Mouse (Mus musculus) Muller cell, postnatal 12 days (primary cell): ENCODE data around the gene Rtn4rl1.

Experiments
- DNase-seq: peaks from one replicate; pipeline ENCODE4 v3.0.0-alpha.2; 2015; ENCODE audit errors: inconsistent ontology term

The Rtn4rl1 gene

DNA sequence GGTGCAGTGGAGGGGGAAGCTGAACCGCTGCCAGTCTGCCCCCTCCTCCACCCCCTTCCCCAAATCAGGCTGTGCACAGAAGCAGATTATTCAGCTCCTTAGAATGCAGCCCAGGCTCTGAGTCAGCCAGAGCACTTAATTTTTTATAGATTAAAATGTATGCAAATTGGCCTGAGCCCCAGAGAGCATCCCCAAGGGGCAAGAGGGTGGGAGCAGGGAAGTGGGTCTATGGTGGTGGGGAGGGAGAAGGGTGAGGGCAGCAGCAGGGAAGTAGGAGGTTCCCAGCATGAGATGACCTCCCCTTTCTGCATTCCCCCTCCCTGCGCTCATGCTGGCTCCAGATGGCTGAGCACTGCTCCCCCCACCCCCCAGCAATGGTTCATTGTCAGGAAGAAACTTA lies 8.6 kb upstream of the Rtn4rl1 start:
- DNase-seq: no peak

DNA sequence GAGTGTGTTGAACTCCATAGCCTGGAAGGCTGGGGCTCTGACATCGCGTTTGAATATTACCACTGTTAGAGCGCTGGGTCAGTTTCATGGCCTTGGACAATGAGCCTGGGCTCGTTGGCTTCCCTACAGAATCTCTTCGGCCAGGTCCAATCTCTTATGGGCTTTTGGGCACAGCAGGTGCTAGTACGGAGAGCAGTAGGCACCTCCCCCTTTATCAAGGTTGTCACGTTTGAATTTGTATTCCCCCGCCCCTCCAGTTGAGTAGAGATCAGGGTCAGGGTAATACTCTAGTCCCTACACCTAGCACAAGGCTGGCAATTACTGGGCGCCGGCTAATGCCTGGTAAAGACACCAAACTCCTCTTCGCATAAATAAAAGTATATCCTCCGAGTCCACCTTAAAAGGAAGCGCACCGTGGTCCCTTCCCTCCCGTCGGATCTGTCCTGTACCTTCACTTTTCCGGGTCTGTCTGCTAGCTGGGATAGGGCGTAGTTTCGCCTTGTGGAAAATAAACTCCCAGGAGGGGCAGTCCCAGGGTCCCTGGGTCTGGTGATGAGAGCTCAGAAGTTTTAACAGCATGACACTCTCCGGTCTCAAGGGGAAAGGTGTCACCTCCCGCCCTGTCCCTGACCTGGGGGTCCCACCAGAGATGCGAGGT lies 3.7 kb upstream of the Rtn4rl1 start:
- DNase-seq: no peak

- DNase-seq: peak; percentile 88
Observed at GRCm38 (mm10) chr11:75190371-75190724, 3.2 kb upstream of the Rtn4rl1 start.

- no peak for DNase-seq
Observed at GRCm38 (mm10) chr11:75190905-75191441, 2.6 kb upstream of the Rtn4rl1 start, which contains the start of gene Dph1. Gene Dph1 (minus strand): TSS chr11:75191241.

- no peak for DNase-seq
Observed at GRCm38 (mm10) chr11:75191841-75192240, 1.7 kb upstream of the Rtn4rl1 start.

DNA sequence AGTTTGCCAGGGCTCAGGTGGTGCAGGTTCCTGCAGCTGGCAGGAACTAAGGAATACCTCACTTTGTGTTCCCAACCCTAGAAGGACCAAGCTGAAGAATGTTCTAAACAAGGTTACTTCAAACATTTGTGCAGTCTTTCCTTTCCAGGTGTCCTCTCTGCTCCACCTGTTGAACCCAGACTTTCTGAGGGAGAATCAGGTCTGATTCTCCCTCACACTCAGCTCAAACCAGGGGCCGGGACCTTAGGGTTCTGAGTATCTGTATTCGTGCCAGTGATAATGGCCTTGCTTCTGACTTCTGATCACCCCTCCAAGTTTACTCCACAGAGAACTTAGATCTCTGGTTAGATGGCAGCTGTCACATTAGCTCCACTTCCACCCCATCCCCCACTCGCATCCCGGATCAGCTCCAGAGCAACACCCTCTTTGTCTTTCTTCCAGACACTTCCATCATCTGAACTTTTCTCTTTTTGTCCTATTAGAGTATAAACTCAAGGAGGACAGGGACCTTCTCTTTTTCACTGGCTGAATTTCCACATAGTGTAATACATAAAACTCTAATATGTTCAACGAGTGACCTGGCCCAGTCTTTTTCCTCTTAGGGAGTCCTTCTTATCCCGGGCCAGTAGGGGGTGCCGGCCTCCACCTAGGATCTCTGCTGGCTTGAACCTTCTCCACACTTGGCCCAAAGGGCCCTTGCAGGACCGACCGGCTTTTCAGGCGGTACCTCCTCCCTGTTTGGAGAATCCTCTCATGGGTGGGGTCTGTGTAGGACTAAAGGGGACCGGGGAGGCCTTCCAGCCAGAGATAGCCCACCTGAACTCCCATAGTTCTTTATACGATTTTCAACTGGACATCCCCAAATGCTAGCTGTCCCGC lies 1.0 kb upstream of the Rtn4rl1 start:
- peak; percentile 85 for DNase-seq

DNA sequence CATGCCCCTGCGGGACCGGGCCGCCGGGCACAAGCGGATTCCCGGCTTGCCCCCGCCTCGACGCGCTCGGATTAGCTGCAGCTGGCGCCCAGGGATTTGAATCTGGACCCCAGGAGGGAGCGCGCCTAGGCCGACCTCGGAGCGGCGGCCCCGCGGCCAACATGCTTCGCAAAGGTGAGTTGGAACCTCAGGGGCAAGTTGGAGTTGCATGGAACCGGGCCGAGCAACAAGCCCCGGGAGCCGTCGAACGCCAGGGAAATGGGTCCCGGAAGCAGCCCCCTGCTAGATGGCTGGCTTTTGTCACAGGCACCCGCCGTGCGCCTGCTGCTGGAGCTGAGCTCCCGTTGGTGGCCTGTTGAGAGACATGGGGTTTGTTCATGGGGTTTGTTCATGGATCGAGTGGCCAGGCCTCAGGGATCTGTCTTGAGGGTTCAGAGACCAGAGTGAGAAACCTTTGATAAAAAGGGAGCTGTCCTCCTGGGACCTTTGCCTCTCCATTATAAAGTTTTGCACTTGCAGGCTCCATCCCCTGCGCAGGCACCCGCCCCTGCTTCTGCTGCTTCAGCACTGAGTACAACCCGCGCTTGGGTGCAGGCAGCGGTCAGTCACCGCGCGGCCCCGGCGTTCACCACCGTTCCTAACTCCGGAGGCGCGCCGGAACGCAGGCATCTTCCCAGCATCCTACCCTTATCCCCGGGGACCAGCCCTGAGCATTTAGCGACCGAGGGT lies 702 bp downstream of the Rtn4rl1 start:
- DNase-seq: peak; percentile 49

DNA sequence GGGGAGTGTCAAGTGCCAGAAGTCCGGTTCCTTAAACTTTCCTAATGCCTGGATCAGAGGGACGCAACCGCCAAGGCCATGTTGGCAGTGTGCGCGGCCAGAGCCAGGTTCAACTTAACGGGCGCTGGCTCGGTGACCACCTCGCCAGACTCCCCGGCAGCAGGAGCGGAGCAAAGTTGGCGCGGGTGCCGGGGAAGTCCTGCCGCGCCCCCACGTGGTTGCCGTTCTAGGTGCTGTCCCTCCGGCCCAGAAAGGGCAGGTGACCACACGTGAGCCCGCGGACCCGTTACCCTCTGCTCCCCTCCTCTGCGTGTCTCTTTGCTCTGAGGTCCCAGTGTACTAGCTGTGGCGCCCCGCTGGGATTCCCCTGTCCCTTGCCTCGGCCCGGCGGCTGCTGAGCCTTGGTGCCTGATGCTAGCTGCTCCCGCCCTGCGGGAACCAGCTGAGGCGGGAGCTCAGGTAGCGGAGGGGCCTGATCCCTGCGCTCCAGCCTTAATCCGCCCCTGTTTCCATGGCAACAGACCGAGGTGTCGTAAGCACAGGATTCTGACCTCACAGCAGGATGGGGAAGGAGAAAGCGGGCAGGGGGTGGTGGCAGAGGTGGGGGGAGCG lies 1.4 kb downstream of the Rtn4rl1 start:
- no peak for DNase-seq

DNA sequence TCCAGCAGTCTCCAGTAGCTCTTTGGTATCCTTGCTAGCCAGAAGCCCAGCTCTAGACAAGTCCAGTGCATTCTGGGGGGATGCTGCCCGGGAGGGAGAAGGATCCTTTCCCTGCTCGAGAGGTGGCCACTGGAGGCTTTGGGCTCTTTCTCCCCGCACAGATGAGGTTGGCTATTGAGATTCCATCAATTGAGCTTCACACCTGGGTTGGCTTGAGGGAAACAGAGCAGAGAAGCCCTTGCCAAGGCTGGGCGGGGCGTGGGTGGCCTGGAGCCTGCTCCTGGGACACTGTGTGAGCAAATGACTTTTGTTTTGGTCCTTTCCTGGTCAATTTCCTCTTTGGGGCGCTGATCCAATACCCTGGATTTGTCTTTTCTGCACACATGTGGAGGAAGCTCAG lies 2.5 kb downstream of the Rtn4rl1 start:
- DNase-seq: no peak

DNA sequence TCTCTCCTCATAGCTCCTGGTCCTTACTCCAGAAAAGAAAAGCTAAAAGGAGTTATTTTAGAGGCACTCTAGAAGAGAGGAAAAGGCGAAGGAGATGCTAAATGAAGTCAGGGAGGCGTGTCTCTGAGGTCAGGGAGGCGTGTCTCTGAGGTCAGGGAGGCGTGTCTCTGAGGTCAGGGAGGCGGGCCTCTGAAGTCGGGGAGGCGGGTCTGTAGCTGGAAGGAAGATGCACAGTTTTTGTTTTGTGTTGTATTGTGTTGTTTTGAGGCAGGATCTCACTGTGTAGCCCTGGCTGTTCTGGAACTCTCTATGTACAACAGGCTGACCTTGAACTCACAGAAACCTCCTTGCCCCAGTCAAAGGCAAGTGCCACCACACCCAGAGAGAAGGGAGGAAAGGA lies 4.4 kb downstream of the Rtn4rl1 start:
- DNase-seq: no peak

- no peak for DNase-seq
Observed at GRCm38 (mm10) chr11:75198792-75199191, 5.2 kb downstream of the Rtn4rl1 start.

DNA sequence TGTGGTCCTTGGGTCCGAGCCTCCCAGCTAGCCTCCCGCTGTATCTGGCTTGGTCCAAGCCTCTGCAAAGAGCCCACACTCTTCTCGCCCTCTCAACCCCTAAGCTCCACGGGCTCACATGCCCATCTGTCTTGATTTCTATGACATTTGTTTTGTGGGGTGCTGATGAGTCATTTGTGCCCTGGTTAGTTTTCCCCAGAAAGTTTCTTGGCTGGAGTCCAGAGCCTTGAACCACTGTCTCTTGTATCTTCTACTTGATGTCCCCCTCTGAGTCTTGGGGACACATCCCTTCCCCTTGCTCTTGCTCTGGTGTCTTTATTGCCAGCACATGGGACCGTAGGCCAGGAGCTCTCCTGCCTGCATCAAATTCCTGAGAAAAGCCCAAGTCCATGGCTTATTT lies 6.4 kb downstream of the Rtn4rl1 start:
- no peak for DNase-seq

DNA sequence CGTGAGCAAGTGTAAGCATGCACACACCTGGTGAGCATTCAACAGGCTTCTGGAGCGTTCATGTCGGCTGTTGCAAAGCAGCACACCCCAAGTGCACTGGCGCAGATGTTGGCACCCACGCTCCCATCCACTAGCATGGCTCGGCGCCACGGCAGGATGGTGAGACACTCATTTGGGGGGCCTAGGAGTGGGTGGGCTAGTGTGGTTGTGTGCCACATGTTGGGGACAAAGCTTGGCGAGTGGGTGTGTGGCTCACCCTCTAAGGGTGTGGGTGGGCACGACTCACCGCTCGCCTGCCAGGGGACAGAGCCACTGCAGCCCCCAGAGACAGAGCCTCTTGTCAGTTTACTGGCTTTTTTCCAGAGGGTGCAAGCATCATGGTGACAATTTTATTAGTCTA lies 7.4 kb downstream of the Rtn4rl1 start:
- no peak for DNase-seq

DNA sequence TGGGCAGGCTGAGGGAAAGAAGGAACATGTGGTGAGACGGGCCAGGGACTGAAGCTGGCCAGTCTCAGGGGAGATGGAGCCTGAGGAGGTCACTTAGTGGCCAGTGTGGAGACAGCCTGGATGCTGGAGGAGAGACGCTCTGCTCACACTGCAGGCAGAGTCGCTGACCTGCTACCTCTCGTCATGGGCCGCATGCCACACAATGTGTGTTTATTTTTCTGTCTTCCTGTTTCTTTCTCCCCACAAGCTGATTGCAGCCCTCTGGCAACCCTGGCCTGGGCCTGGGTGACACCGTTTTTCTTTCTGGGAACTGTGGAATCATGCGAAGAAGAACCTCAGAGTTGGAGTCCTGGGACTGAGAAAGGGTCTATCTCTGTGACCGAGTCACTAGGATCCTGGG lies 8.1 kb downstream of the Rtn4rl1 start:
- DNase-seq: no peak

DNA sequence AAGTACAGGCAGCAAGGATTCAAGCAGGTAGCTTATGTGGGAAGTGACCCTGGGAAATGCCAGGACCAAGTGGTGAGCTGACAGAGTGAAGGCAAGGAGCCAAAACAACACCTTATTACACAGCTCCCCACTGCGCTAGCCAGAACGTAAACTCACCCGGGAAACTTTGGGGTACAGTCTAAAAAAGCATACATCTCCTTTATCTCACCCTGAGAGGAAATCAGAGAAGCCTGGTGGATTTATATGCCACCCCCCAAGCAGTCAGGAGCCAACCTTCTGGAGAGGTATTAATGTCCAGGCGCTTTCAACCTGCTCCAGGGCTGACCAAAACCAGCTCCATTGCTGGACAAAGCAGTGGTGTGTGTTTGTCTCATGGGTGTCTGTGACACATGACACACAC lies 10.3 kb downstream of the Rtn4rl1 start:
- DNase-seq: no peak

DNA sequence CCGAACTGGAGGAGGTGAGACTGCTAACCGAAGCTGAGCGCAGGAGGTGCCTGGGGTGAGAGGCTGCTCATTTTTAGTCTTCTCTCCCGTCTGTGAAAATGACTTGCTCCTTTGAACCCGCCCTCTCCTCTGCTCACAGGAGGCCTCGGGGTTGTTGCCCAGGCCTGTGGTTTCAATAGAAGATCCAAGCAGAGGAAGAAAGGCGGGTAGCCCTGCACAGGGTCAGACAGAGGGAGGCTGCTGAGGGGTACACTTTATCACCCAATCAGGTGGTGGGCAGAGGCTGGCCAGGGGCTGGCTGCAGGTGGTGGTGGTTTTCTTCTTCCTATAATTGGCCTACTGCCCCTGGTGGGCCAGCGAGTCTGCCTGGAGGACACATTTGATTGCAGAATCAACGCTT lies 10.9 kb downstream of the Rtn4rl1 start:
- no peak for DNase-seq

- DNase-seq: no peak
Observed at GRCm38 (mm10) chr11:75206347-75206746, 12.8 kb downstream of the Rtn4rl1 start.

GRCm38 (mm10) chr11:75209363-75209762 lies 15.8 kb downstream of the Rtn4rl1 start:
- no peak for DNase-seq

DNA sequence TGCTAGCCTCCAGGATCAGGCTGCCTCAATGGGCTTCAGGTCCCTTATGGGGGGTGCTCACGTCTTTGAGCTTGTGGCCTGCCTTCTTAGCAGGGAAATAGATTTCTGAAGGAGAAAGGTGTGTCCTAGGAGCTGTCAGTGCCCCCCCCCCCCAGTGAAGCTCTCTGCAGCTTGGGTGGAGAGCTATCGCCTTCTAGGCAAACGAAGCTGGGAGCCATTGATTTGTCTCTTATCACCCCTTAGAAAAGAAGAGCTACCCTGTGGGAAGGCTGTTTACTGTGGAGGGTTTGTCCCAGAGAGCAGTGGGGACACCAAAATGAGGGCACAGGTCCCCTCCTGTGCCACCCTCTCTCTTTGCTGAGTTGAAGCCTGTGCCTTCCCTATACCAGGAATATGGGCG lies 16.5 kb downstream of the Rtn4rl1 start:
- DNase-seq: no peak

DNA sequence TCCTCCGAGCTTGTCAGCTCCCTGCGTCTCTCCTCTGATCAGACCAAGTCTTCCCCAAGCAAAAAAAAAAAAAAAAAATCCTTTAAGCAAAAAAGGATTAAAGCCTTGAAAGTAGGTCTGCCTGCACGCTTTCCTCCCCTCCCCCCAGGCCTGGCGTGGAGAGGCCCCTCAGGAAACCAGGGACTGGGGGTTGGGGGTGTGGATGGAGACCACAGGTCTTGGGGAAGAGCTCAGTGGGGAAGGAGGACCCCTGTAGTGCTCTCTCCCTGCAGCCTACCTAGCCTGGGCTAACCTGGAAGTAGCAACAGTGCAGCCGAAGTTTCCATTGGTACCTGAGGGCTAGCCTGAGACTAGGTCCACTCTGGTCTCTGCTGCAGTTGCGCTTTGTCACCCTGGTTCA lies 17.2 kb downstream of the Rtn4rl1 start:
- no peak for DNase-seq

- no peak for DNase-seq
Observed at GRCm38 (mm10) chr11:75212031-75212667, 18.6 kb downstream of the Rtn4rl1 start.
